Mouse (Mus musculus) kidney, adult 2 months (tissue): ENCODE results near the gene Ptcra. TPM values are rescaled to one million over a fixed set of nuclear protein-coding genes. Genes with fewer than 3 reads are reported as not detected.

Experiments used
- DNase-seq: peaks from one replicate; pipeline ENCODE4 v3.0.0; 2021
- H3K27ac ChIP-seq: fragments of 200-500 bp; 2 replicates; pipeline ENCODE4 v1.5.1; 2012; ENCODE audit warnings: low read depth, low read length, control low read depth, inconsistent platforms; ENCODE audit not compliant: insufficient read depth
- H3K27me3 ChIP-seq: fragments of 200-500 bp; replicated peaks from 2 replicates; pipeline ENCODE4 v1.6.1; 2012; ENCODE audit warnings: mild to moderate bottlenecking, moderate library complexity, low read length, inconsistent platforms; ENCODE audit not compliant: control insufficient read depth, insufficient read depth
- H3K36me3 ChIP-seq: fragments of 200-500 bp; 2 replicates; pipeline ENCODE4 v1.6.1; 2012; ENCODE audit warnings: mild to moderate bottlenecking, moderate library complexity, low read length, inconsistent platforms; ENCODE audit not compliant: control insufficient read depth, insufficient read depth
- H3K4me1 ChIP-seq: fragments of 200-500 bp; 2 replicates; pipeline ENCODE4 v1.6.1; 2011; ENCODE audit warnings: low read length; ENCODE audit not compliant: control insufficient read depth, insufficient read depth
- H3K4me3 ChIP-seq: fragments of 200-500 bp; 2 replicates; pipeline ENCODE4 v1.5.1; 2011; ENCODE audit warnings: mild to moderate bottlenecking, low read depth, low read length, control low read depth; ENCODE audit not compliant: insufficient read depth
- CTCF ChIP-seq: fragments of 200-500 bp; conservative IDR thresholded peaks from 2 replicates; pipeline ENCODE4 v1.5.1; 2011; ENCODE audit warnings: low read depth, mild to moderate bottlenecking, control low read depth, low read length, moderate library complexity, mixed read lengths; ENCODE audit not compliant: insufficient read depth, insufficient read length
- POLR2A ChIP-seq: fragments of 200-500 bp; IDR thresholded peaks from one replicate; pipeline ENCODE4 v1.6.1; 2011; ENCODE audit warnings: low read depth, low read length, control low read depth
- WGBS: fragments of 180-500 bp; shearing (Covaris S2); methylation state at CpG from one replicate; pipeline ENCODE4 v1.1.7; 2018; 5-methylcytosine and 5-hydroxymethylcytosine counted together
- polyA plus RNA-seq: library from polyadenylated mRNA; depleted of rRNA; stranded (reverse); fragments of >200 nt; gene quantifications from 2 replicates; pipeline ENCODE4 v1.2.3, GENCODE M21; 2012; rRNA removed

The Ptcra gene
- polyA plus RNA-seq, 1 experiment = 0.06 TPM

DNA sequence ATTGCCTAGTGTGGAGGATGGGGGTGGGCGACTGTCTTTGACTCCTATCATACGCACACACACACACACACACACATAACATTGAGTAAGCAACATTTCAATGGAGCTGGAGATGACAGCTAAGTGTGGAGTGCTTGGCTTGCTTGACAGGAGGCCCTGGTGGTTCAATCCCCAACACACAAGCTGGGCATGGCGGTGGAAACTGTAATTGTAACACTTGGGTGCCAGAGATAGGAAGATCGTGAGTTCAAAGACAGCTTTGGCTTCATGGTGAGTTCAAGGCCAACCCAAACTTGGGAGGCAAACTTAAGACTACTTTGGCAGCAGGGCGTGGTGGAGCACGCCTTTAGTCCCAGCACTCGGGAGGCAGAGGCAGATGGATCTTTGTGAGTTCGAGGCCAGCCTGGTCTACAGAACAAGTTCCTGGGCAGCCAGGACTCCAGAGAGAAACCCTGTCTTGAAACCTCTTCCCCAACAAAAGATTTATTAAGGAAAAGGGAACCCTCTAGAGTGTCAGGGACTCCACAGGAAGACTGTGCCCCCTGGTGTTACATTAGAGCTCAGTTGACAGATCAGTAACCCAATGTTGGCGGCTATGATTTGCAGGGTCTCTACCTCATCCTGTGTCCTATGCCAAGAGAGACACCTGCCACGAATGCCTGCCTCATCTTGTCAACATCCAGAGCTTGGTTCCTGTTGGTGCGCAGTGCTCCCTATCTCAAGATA lies 48.6 kb downstream of the Ptcra start:
- H3K27me3 ChIP-seq = no peaks in the 10 kb centered on the region
- H3K27ac ChIP-seq = no peak overlapping the region
- H3K36me3 ChIP-seq = no peaks in the 10 kb centered on the region
- TF ChIP-seq POLR2A (no peak), CTCF (no peak)
- H3K4me3 ChIP-seq = no peak overlapping the region
- peaks cover 5% of the 10 kb centered on the region; the same call in 1 of the 2 replicates for H3K4me1 ChIP-seq
- peak; percentile 28 for DNase-seq
- 90% methylated on average over 11 of the region's 11 CpGs for WGBS

DNA sequence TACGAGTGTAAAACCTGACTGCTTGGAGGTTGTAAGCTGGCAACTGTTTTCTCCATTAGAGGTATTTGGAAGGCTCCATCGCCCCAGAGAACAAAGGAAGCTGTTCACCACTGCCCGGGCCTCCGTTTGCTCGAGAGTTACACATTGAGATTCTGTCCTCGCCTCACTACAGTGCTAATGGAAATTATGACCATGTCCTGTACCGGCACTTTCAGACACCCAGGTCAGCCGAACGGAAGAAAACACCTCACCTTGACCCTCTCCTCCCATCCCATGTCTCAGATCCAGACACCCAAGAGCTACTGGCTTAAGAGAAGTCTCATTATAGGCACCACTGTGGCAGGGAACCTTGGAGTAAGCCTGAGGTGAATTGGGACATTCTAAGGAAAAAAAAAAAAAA lies 49.7 kb downstream of the Ptcra start:
- no peaks in the 10 kb centered on the region for H3K36me3 ChIP-seq
- no peak for TF ChIP-seq CTCF
- TF ChIP-seq POLR2A = no peak
- 80% methylated on average over 9 of the region's 9 CpGs for whole genome bisulfite sequencing
- no peaks in the 10 kb centered on the region for H3K27me3 ChIP-seq
- DNase-seq = no peak
- no peak overlapping the region for H3K4me3 ChIP-seq
- H3K4me1 ChIP-seq = peaks cover 5% of the 10 kb centered on the region; the same call in 1 of the 2 replicates
- no peak overlapping the region for H3K27ac ChIP-seq

DNA sequence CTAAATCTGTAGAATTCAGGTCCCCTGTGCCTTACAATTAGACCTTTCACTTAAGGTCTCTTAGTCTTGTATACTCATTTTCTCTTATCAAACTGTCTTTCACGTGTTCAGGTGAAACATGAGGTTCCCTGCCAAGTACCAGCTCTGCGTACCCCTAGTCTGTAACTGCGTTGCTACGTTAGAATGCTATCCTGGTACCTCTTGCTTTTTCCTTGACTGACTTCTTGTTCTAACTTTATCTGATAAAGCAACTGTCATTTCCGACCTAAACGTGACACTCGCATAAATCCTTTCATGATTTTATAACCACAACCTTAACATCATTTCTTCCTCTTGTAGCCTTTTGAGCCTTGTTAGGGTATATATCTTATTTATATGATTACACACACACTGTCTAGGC lies 51.1 kb downstream of the Ptcra start:
- 46% methylated on average over 7 of the region's 7 CpGs for WGBS
- DNase-seq = no peak
- TF ChIP-seq CTCF (no peak), POLR2A (no peak)
- Histone ChIP-seq H3K27me3 (no peaks in the 10 kb centered on the region), H3K4me3 (peak overlapping the region; percentile 82; the same call in 1 of the 2 replicates), H3K36me3 (no peaks in the 10 kb centered on the region), H3K27ac (no peak overlapping the region), H3K4me1 (peaks cover 5% of the 10 kb centered on the region; the same call in 1 of the 2 replicates)

DNA sequence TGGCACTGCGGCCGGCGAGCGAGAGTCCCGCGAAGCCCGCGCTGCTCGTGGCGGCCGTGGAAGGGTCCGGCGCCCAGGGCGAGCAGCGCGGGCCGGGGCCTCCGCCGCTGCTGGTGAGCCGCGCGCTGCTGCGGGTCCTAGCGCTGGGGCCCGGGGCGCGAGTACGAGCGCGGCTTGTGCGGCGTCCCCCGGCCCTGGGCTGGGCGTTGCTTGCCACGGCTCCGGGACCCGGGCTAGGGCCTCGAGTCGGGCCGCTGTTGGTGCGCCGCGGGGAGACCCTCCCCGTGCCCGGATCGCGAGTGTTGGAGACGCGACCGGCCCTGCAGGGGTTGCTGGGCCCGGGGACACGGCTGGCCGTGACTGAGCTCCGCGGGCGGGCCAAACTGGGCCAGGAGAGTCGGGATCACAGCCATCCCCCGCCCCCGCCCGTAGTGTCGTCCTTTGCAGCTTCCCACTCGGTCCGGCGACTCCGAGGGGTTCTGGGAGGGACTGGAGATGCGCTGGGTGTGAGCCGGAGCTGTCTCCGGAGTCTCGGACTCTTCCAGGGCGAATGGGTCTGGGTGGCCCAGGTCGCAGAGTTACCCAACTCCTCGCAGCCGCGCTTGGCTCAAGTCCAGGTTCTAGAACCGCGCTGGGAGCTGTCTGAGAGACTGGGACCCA lies 51.8 kb downstream of the Ptcra start:
- H3K4me3 ChIP-seq = peak overlapping the region; percentile 82
- peak overlapping the region; percentile 17; the same call in 1 of the 2 replicates for H3K27ac ChIP-seq
- DNase-seq = peak; percentile 67
- no peaks in the 10 kb centered on the region for H3K36me3 ChIP-seq
- TF ChIP-seq POLR2A (no peak), CTCF (no peak)
- peaks cover 5% of the 10 kb centered on the region; the same call in 1 of the 2 replicates for H3K4me1 ChIP-seq
- no peaks in the 10 kb centered on the region for H3K27me3 ChIP-seq
- whole genome bisulfite sequencing = under 1% methylated on average over 76 of the region's 76 CpGs

DNA sequence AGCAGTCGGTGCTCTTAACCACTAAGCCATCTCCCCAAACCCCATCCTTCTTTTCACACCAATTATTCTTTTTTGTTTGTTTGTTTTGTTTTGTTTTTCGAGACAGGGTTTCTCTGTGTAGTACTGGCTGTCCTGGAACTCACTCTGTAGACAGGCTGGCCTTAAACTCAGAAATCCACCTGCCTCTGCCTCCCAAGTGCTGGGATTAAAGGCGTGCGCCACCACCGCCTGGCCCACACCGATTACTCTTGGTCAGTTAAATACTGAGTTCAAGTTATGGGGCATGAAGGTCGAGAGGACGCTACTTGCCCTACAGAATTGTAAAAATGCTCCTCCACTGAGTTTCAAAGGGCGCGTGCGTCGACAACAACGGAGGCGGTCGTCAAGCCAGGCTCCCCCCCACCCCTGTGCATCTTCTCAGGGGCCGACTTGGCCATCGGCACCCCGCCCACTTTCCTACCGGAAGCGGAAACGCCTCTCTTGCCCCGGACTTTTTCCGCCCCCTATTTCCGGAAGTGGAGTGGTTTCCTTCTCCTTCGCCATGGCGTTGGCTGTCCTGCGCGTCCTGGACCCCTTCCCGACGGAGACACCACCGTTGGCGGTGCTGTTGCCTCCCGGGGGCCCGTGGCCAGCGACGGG lies 52.4 kb downstream of the Ptcra start, which contains the start of gene Pex6:
Gene Pex6, plus strand, starts transcription at position 505 of the 639 bp plus-strand sequence.
- peak; percentile 96 for DNase-seq
- WGBS = 6% methylated on average over 36 of the region's 36 CpGs
- Histone ChIP-seq H3K27me3 (no peaks in the 10 kb centered on the region), H3K27ac (peak within 1 kb of the TSS; percentile 34), H3K36me3 (no peaks in the 10 kb centered on the region), H3K4me1 (peaks cover 5% of the 10 kb centered on the region; the same call in 1 of the 2 replicates), H3K4me3 (peak within 1 kb of the TSS; percentile 82)
- TF ChIP-seq POLR2A = peak; percentile 66
- TF ChIP-seq CTCF = no peak

DNA sequence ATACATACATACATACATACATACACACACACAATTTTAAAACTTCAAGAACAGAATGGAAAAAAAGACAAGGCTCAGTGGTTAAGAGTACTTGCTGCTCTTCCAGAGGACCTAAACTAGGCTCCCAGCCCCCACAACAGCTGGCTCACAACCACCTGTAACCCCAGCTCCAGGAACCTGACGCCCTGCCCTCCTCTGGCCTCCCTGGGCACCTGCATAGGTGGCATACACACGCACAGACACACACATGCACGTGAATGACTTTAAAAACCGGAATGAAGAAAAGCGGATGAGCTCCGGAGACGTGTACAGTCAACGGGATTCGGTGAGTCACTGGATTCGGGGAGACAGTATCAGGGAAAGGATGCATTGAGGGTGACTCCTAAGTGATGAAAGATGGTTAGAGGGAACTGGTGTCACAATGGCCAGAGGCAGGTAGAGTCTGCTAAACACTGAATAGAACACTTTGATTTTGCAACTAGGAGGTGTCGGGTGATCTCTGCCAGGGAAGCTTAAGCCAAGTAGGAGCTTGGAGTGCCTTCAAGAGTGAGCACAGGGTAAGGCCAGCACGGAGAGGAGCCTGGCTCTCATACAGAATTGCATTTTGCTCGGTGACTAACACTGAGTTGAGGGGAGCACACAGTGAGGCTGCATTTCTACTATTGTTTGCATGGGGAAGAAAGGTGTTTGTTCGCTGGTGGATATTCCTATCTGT lies 57.0 kb downstream of the Ptcra start:
- peaks cover 3% of the 10 kb centered on the region; the same call in 1 of the 2 replicates for H3K4me1 ChIP-seq
- no peaks in the 10 kb centered on the region for H3K36me3 ChIP-seq
- H3K4me3 ChIP-seq = no peak overlapping the region
- WGBS = 94% methylated on average over 14 of the region's 14 CpGs
- no peak for TF ChIP-seq POLR2A
- TF ChIP-seq CTCF = no peak
- DNase-seq = no peak
- H3K27ac ChIP-seq = no peak overlapping the region
- H3K27me3 ChIP-seq = no peaks in the 10 kb centered on the region

Other genes starting within 250 kb of the Ptcra start
- gene Cul9, start 217.3 kb downstream of the Ptcra start, polyA plus RNA-seq = 27.0 and 32.4 TPM in 2 replicates
- gene Srf, start 207.5 kb downstream of the Ptcra start, polyA plus RNA-seq = 67.0 and 86.3 TPM in 2 replicates
- gene Ptk7, start 134.2 kb downstream of the Ptcra start, polyA plus RNA-seq = 8.1 and 9.4 TPM in 2 replicates
- 60.7 and 62.8 TPM in 2 replicates for gene Klc4, start 117.7 kb downstream of the Ptcra start, polyA plus RNA-seq
- gene Mrpl2, start 117.5 kb downstream of the Ptcra start, polyA plus RNA-seq = 116 and 134 TPM in 2 replicates
- 30.2 and 34.0 TPM in 2 replicates for gene Cul7, start 113.4 kb downstream of the Ptcra start, polyA plus RNA-seq
- 37.1 and 41.1 TPM in 2 replicates for gene Rrp36, start 89.4 kb downstream of the Ptcra start, polyA plus RNA-seq
- gene Mea1, start 84.9 kb downstream of the Ptcra start, polyA plus RNA-seq = 89.2 and 99.3 TPM in 2 replicates
- 88.6 and 90.6 TPM in 2 replicates for gene Klhdc3, start 82.8 kb downstream of the Ptcra start, polyA plus RNA-seq
- gene Ppp2r5d, start 58.6 kb downstream of the Ptcra start, polyA plus RNA-seq = 37.2 and 38.9 TPM in 2 replicates
- 68.2 and 84.1 TPM in 2 replicates for gene Pex6, start 52.2 kb downstream of the Ptcra start, polyA plus RNA-seq
- 54.3 and 59.7 TPM in 2 replicates for gene Gnmt, start 34.5 kb downstream of the Ptcra start, polyA plus RNA-seq
- 48.3 and 51.4 TPM in 2 replicates for gene Cnpy3, start 11.5 kb downstream of the Ptcra start, polyA plus RNA-seq
- 131 and 174 TPM in 2 replicates for gene 2310039H08Rik, start 8.9 kb upstream of the Ptcra start, polyA plus RNA-seq
- 30.5 and 38.4 TPM in 2 replicates for gene Rpl7l1, start 19.0 kb upstream of the Ptcra start, polyA plus RNA-seq
- gene Bicral, start 94.8 kb upstream of the Ptcra start, polyA plus RNA-seq = 11.4 and 11.8 TPM in 2 replicates
- 17.2 and 19.6 TPM in 2 replicates for gene Tbcc, start 127.0 kb upstream of the Ptcra start, polyA plus RNA-seq
- not detected in 2 replicates for gene Prph2, start 146.7 kb upstream of the Ptcra start, polyA plus RNA-seq
- gene Ubr2, start 246.8 kb upstream of the Ptcra start, polyA plus RNA-seq = 25.3 and 27.2 TPM in 2 replicates